Mouse (Mus musculus): ENCODE measurements around the gene Gm11596. TPM values are rescaled to one million over a fixed set of nuclear protein-coding genes. Genes with fewer than 3 reads are reported as not detected.
"Not testable (repeated sequence)": the region's sequence is repeated elsewhere in the genome, so short reads cannot be mapped to it uniquely, and the experiment has no call there.

The Gm11596 gene
- polyA plus RNA-seq, 1 experiment from 2014 or later: not detected

GRCm38 (mm10) chr11:99778401-99778800, 14.9 kb downstream of the Gm11596 start:
- Histone ChIP-seq H3K9ac (ENCODE audit: low read length) (no peak overlapping the region), H3K36me3 (ENCODE audit: control insufficient read depth, insufficient read depth, low read length) (no peaks in the 10 kb centered on the region), H3K4me1 (ENCODE audit: control insufficient read depth, insufficient read depth, low read length) (no peaks in the 10 kb centered on the region), H3K27ac (ENCODE audit: low read depth, low read length) (no peak overlapping the region), H3K27me3 (replicated peaks; ENCODE audit: control insufficient read depth, insufficient read depth, low read length) (no peaks in the 10 kb centered on the region), H3K9me3 (replicated peaks; ENCODE audit: control insufficient read depth, low read length) (no peaks in the 10 kb centered on the region), H3K4me2 (ENCODE audit: low read length) (no peak overlapping the region), H3K4me3 (ENCODE audit: low read depth, low read length) (no peak overlapping the region)
- ATAC-seq: no peak
- WGBS: 40% methylated on average over 7 of the region's 7 CpGs
- DNase-seq (ENCODE audit: low spot score): no peak

GRCm38 (mm10) chr11:99772813-99773212, 20.5 kb downstream of the Gm11596 start, which contains the start of gene Gm11595:
Gm11595 (minus strand) TSS chr11:99772913.
- not testable (repeated sequence) for DNase-seq (ENCODE audit: low spot score); H3K4me3 ChIP-seq (ENCODE audit: low read depth, low read length); H3K36me3 ChIP-seq (ENCODE audit: control insufficient read depth, insufficient read depth, low read length); H3K4me2 ChIP-seq (ENCODE audit: low read length); H3K27ac ChIP-seq (ENCODE audit: low read depth, low read length); H3K9me3 ChIP-seq (replicated peaks; ENCODE audit: control insufficient read depth, low read length); ATAC-seq; H3K9ac ChIP-seq (ENCODE audit: low read length); H3K27me3 ChIP-seq (replicated peaks; ENCODE audit: control insufficient read depth, insufficient read depth, low read length); H3K4me1 ChIP-seq (ENCODE audit: control insufficient read depth, insufficient read depth, low read length)

- Histone ChIP-seq H3K4me1 (ENCODE audit: control insufficient read depth, insufficient read depth, low read length) (no peaks in the 10 kb centered on the region), H3K36me3 (ENCODE audit: control insufficient read depth, insufficient read depth, low read length) (no peaks in the 10 kb centered on the region), H3K4me3 (ENCODE audit: low read depth, low read length) (no peak overlapping the region), H3K27me3 (replicated peaks; ENCODE audit: control insufficient read depth, insufficient read depth, low read length) (no peaks in the 10 kb centered on the region), H3K27ac (ENCODE audit: low read depth, low read length) (no peak overlapping the region), H3K9ac (ENCODE audit: low read length) (no peak overlapping the region), H3K9me3 (replicated peaks; ENCODE audit: control insufficient read depth, low read length) (no peaks in the 10 kb centered on the region), H3K4me2 (ENCODE audit: low read length) (no peak overlapping the region)
- 81% methylated on average over 2 of the region's 2 CpGs for WGBS
- DNase-seq (ENCODE audit: low spot score) (no peak), ATAC-seq (no peak)
These were observed 24.9 kb downstream of the Gm11596 start for GRCm38 (mm10) chr11:99768410-99768809.

- H3K27me3 ChIP-seq (replicated peaks; ENCODE audit: control insufficient read depth, insufficient read depth, low read length): no peaks in the 10 kb centered on the region
- no peak overlapping the region for H3K9ac ChIP-seq (ENCODE audit: low read length)
- H3K9me3 ChIP-seq (replicated peaks; ENCODE audit: control insufficient read depth, low read length): no peaks in the 10 kb centered on the region
- no peak overlapping the region for H3K4me3 ChIP-seq (ENCODE audit: low read depth, low read length)
- H3K27ac ChIP-seq (ENCODE audit: low read depth, low read length): no peak overlapping the region
- WGBS: 93% methylated on average over 1 of the region's 1 CpGs
- H3K4me2 ChIP-seq (ENCODE audit: low read length): no peak overlapping the region
- DNase-seq (ENCODE audit: low spot score) (no peak), ATAC-seq (no peak)
- no peaks in the 10 kb centered on the region for H3K36me3 ChIP-seq (ENCODE audit: control insufficient read depth, insufficient read depth, low read length)
- H3K4me1 ChIP-seq (ENCODE audit: control insufficient read depth, insufficient read depth, low read length): no peaks in the 10 kb centered on the region
These were observed 34.4 kb downstream of the Gm11596 start for GRCm38 (mm10) chr11:99758877-99759276.

DNA sequence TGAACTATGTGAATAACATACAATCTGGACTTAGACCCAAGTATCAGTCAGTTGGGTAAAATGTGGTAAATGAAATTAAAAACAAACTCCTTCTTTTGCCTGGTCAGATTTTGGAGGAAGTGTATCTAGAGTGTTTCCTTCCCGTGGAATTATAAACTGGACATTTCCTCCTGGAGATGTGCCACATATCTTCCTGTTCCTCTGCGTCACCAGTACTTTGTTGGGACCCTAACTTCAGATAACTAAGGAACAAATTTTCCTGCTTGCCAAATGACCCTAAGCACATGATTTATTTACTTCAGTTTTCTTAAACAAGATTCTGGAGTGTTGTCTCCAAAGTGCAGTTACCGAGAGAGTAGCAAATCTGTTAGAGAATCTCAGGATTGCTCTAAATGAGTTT, 49.3 kb downstream of the Gm11596 start:
- ATAC-seq (no peak), DNase-seq (ENCODE audit: low spot score) (no peak)
- Histone ChIP-seq H3K27ac (ENCODE audit: low read depth, low read length) (no peak overlapping the region), H3K9ac (ENCODE audit: low read length) (no peak overlapping the region), H3K4me2 (ENCODE audit: low read length) (no peak overlapping the region), H3K4me1 (ENCODE audit: control insufficient read depth, insufficient read depth, low read length) (no peaks in the 10 kb centered on the region), H3K9me3 (replicated peaks; ENCODE audit: control insufficient read depth, low read length) (no peaks in the 10 kb centered on the region), H3K36me3 (ENCODE audit: control insufficient read depth, insufficient read depth, low read length) (no peaks in the 10 kb centered on the region), H3K27me3 (replicated peaks; ENCODE audit: control insufficient read depth, insufficient read depth, low read length) (no peaks in the 10 kb centered on the region), H3K4me3 (ENCODE audit: low read depth, low read length) (no peak overlapping the region)
- WGBS: 92% methylated on average over 3 of the region's 3 CpGs

Other genes with a start within 250 kb of the Gm11596 start
- not detected in 2 replicates for gene Krtap3-3, start 242.6 kb downstream of the Gm11596 start, polyA plus RNA-seq (2014; fragmentation: Nextera tagmentation; extraction: Ambion mirVana)
- gene Krtap3-2, start 236.6 kb downstream of the Gm11596 start, polyA plus RNA-seq (2014; fragmentation: Nextera tagmentation; extraction: Ambion mirVana): not detected in 2 replicates
- gene Gm11939, start 234.0 kb downstream of the Gm11596 start, polyA plus RNA-seq (2014; fragmentation: Nextera tagmentation; extraction: Ambion mirVana): not detected in 2 replicates
- not detected in 2 replicates for gene Krtap3-1, start 226.8 kb downstream of the Gm11596 start, polyA plus RNA-seq (2014; fragmentation: Nextera tagmentation; extraction: Ambion mirVana)
- gene Krtap1-5, start 212.5 kb downstream of the Gm11596 start, polyA plus RNA-seq (2014; fragmentation: Nextera tagmentation; extraction: Ambion mirVana): not detected in 2 replicates
- not detected in 2 replicates for gene Krtap1-4, start 209.8 kb downstream of the Gm11596 start, polyA plus RNA-seq (2014; fragmentation: Nextera tagmentation; extraction: Ambion mirVana)
- gene Krtap1-3, start 202.1 kb downstream of the Gm11596 start, polyA plus RNA-seq (2014; fragmentation: Nextera tagmentation; extraction: Ambion mirVana): not detected in 2 replicates
- gene Krtap9-3, start 195.4 kb downstream of the Gm11596 start, polyA plus RNA-seq (2014; fragmentation: Nextera tagmentation; extraction: Ambion mirVana): not detected in 2 replicates
- gene Gm11938, start 190.2 kb downstream of the Gm11596 start, polyA plus RNA-seq (2014; fragmentation: Nextera tagmentation; extraction: Ambion mirVana): not detected in 2 replicates
- gene Gm11937, start 183.3 kb downstream of the Gm11596 start, polyA plus RNA-seq (2014; fragmentation: Nextera tagmentation; extraction: Ambion mirVana): not detected in 2 replicates
- not detected in 2 replicates for gene Krtap2-4, start 178.6 kb downstream of the Gm11596 start, polyA plus RNA-seq (2014; fragmentation: Nextera tagmentation; extraction: Ambion mirVana)
- not detected in 2 replicates for gene Gm11562, start 173.0 kb downstream of the Gm11596 start, polyA plus RNA-seq (2014; fragmentation: Nextera tagmentation; extraction: Ambion mirVana)
- not detected in 2 replicates for gene Krtap4-1, start 165.2 kb downstream of the Gm11596 start, polyA plus RNA-seq (2014; fragmentation: Nextera tagmentation; extraction: Ambion mirVana)
- gene Krtap4-2, start 158.4 kb downstream of the Gm11596 start, polyA plus RNA-seq (2014; fragmentation: Nextera tagmentation; extraction: Ambion mirVana): not detected in 2 replicates
- not detected in 2 replicates for gene Krtap4-7, start 149.4 kb downstream of the Gm11596 start, polyA plus RNA-seq (2014; fragmentation: Nextera tagmentation; extraction: Ambion mirVana)
- not detected in 2 replicates for gene Gm11555, start 143.2 kb downstream of the Gm11596 start, polyA plus RNA-seq (2014; fragmentation: Nextera tagmentation; extraction: Ambion mirVana)
- not detected in 2 replicates for gene Gm11563, start 134.5 kb downstream of the Gm11596 start, polyA plus RNA-seq (2014; fragmentation: Nextera tagmentation; extraction: Ambion mirVana)
- not detected in 2 replicates for gene Krtap4-6, start 127.5 kb downstream of the Gm11596 start, polyA plus RNA-seq (2014; fragmentation: Nextera tagmentation; extraction: Ambion mirVana)
- gene Gm14190, start 102.7 kb downstream of the Gm11596 start, polyA plus RNA-seq (2014; fragmentation: Nextera tagmentation; extraction: Ambion mirVana): not detected in 2 replicates
- not detected in 2 replicates for gene Gm14180, start 59.2 kb downstream of the Gm11596 start, polyA plus RNA-seq (2014; fragmentation: Nextera tagmentation; extraction: Ambion mirVana)
- gene Gm11595, start 20.6 kb downstream of the Gm11596 start, polyA plus RNA-seq (2014; fragmentation: Nextera tagmentation; extraction: Ambion mirVana): not detected in 2 replicates
- not detected in 2 replicates for gene Krtap4-8, start 12.8 kb downstream of the Gm11596 start, polyA plus RNA-seq (2014; fragmentation: Nextera tagmentation; extraction: Ambion mirVana)
- gene Krtap4-9, start 8.3 kb downstream of the Gm11596 start, polyA plus RNA-seq (2014; fragmentation: Nextera tagmentation; extraction: Ambion mirVana): not detected in 2 replicates
- gene Gm11569, start 5.5 kb upstream of the Gm11596 start, polyA plus RNA-seq (2014; fragmentation: Nextera tagmentation; extraction: Ambion mirVana): not detected in 2 replicates
- not detected in 2 replicates for gene Gm11554, start 11.0 kb upstream of the Gm11596 start, polyA plus RNA-seq (2014; fragmentation: Nextera tagmentation; extraction: Ambion mirVana)
- not detected in 2 replicates for gene Krtap4-13, start 16.4 kb upstream of the Gm11596 start, polyA plus RNA-seq (2014; fragmentation: Nextera tagmentation; extraction: Ambion mirVana)
- gene Gm11564, start 22.2 kb upstream of the Gm11596 start, polyA plus RNA-seq (2014; fragmentation: Nextera tagmentation; extraction: Ambion mirVana): not detected in 2 replicates
- gene 2300003K06Rik, start 44.6 kb upstream of the Gm11596 start, polyA plus RNA-seq (2014; fragmentation: Nextera tagmentation; extraction: Ambion mirVana): not detected in 2 replicates
- gene Krtap4-16, start 58.1 kb upstream of the Gm11596 start, polyA plus RNA-seq (2014; fragmentation: Nextera tagmentation; extraction: Ambion mirVana): not detected in 2 replicates
- gene Gm11568, start 64.5 kb upstream of the Gm11596 start, polyA plus RNA-seq (2014; fragmentation: Nextera tagmentation; extraction: Ambion mirVana): not detected in 2 replicates
- not detected in 2 replicates for gene Gm11559, start 71.0 kb upstream of the Gm11596 start, polyA plus RNA-seq (2014; fragmentation: Nextera tagmentation; extraction: Ambion mirVana)
- gene Krtap9-1, start 79.9 kb upstream of the Gm11596 start, polyA plus RNA-seq (2014; fragmentation: Nextera tagmentation; extraction: Ambion mirVana): not detected in 2 replicates
- not detected in 2 replicates for gene Gm11567, start 85.7 kb upstream of the Gm11596 start, polyA plus RNA-seq (2014; fragmentation: Nextera tagmentation; extraction: Ambion mirVana)
- gene Krtap31-1, start 114.5 kb upstream of the Gm11596 start, polyA plus RNA-seq (2014; fragmentation: Nextera tagmentation; extraction: Ambion mirVana): not detected in 2 replicates
- not detected in 2 replicates for gene Gm11565, start 121.3 kb upstream of the Gm11596 start, polyA plus RNA-seq (2014; fragmentation: Nextera tagmentation; extraction: Ambion mirVana)
- not detected in 2 replicates for gene Krtap31-2, start 142.8 kb upstream of the Gm11596 start, polyA plus RNA-seq (2014; fragmentation: Nextera tagmentation; extraction: Ambion mirVana)
- gene Krtap9-5, start 155.0 kb upstream of the Gm11596 start, polyA plus RNA-seq (2014; fragmentation: Nextera tagmentation; extraction: Ambion mirVana): not detected in 2 replicates
- gene Krtap29-1, start 185.6 kb upstream of the Gm11596 start, polyA plus RNA-seq (2014; fragmentation: Nextera tagmentation; extraction: Ambion mirVana): not detected in 2 replicates
- gene Krtap16-1, start 193.1 kb upstream of the Gm11596 start, polyA plus RNA-seq (2014; fragmentation: Nextera tagmentation; extraction: Ambion mirVana): 0.09 TPM in 1 of 2 replicates, not detected in the other
- gene Krtap17-1, start 200.5 kb upstream of the Gm11596 start, polyA plus RNA-seq (2014; fragmentation: Nextera tagmentation; extraction: Ambion mirVana): 0.30 TPM in 1 of 2 replicates, not detected in the other
- gene Krt33a, start 222.7 kb upstream of the Gm11596 start, polyA plus RNA-seq (2014; fragmentation: Nextera tagmentation; extraction: Ambion mirVana): not detected in 2 replicates
- gene Krt33b, start 236.4 kb upstream of the Gm11596 start, polyA plus RNA-seq (2014; fragmentation: Nextera tagmentation; extraction: Ambion mirVana): not detected in 2 replicates
- not detected in 2 replicates for gene Krt34, start 248.1 kb upstream of the Gm11596 start, polyA plus RNA-seq (2014; fragmentation: Nextera tagmentation; extraction: Ambion mirVana)

Data from forebrain, embryonic 14.5 days (tissue).